Mouse (Mus musculus) midbrain, embryonic 11.5 days (tissue): Measurements from ENCODE around the gene Abi1. TPM values are rescaled to one million over a fixed set of nuclear protein-coding genes. Genes with fewer than 3 reads are reported as not detected.
"Not testable (repeated sequence)": the region's sequence is repeated elsewhere in the genome, so short reads cannot be mapped to it uniquely, and the experiment has no call there.

Experiments
- ATAC-seq: fragments of 200-750 bp; cut with Nextera tagmentation; 2 replicates; pipeline ENCODE4 v1.8.0; 2017; ENCODE audit warnings: moderate TSS enrichment, moderate library complexity; ENCODE audit not compliant: low FRiP score
- DNase-seq: peaks from one replicate; pipeline ENCODE4 v3.0.0; 2015; ENCODE audit warnings: low spot score; ENCODE audit errors: missing footprints
- H3K27ac ChIP-seq: fragments of 300-500 bp; sonication (generic); 2 replicates; pipeline ENCODE4 v1.5.1; 2014; ENCODE audit warnings: low read depth, low read length
- H3K27me3 ChIP-seq: fragments of 300-500 bp; sonication (generic); 2 replicates; pipeline ENCODE4 v1.6.1; 2014; ENCODE audit warnings: mild to moderate bottlenecking, low read length, moderate library complexity, mixed read lengths; ENCODE audit not compliant: control insufficient read depth, insufficient read depth
- H3K36me3 ChIP-seq: fragments of 300-500 bp; sonication (generic); 2 replicates; pipeline ENCODE4 v1.6.1; 2014; ENCODE audit warnings: mild to moderate bottlenecking, low read length, moderate library complexity, mixed read lengths; ENCODE audit not compliant: control insufficient read depth, insufficient read depth
- H3K4me1 ChIP-seq: fragments of 300-500 bp; sonication (generic); 2 replicates; pipeline ENCODE4 v1.6.1; 2014; ENCODE audit warnings: low read length; ENCODE audit not compliant: control insufficient read depth, insufficient read depth
- H3K4me2 ChIP-seq: fragments of 300-500 bp; sonication (generic); 2 replicates; pipeline ENCODE4 v1.6.1; 2014; ENCODE audit warnings: mild to moderate bottlenecking, moderate library complexity
- H3K4me3 ChIP-seq: fragments of 300-500 bp; sonication (generic); 2 replicates; pipeline ENCODE4 v1.5.1; 2014; ENCODE audit warnings: low read depth, low read length
- H3K9ac ChIP-seq: fragments of 300-500 bp; sonication (generic); 2 replicates; pipeline ENCODE4 v1.6.1; 2014; ENCODE audit warnings: low read length
- H3K9me3 ChIP-seq: fragments of 300-500 bp; sonication (generic); 2 replicates; pipeline ENCODE4 v1.6.1; 2016; ENCODE audit warnings: low read length; ENCODE audit not compliant: control insufficient read depth
- WGBS: fragments of 180-500 bp; shearing (Covaris S2); extraction: QIAGEN DNeasy Blood & Tissue Kit; methylation state at CpG from one replicate; pipeline ENCODE4 v1.1.7; 2014; 5-methylcytosine and 5-hydroxymethylcytosine counted together
- polyA plus RNA-seq: library from polyadenylated mRNA; unstranded; fragments of >200 nt; fragmentation: Nextera tagmentation; extraction: Ambion mirVana; gene quantifications from 2 replicates; pipeline ENCODE4 v1.2.1, GENCODE M21; 2014

Gene Abi1
- polyA plus RNA-seq, 1 experiment from 2014 or later = 40.6 TPM

- no peak overlapping the region for H3K27ac ChIP-seq
- WGBS = 56% methylated on average over 4 of the region's 4 CpGs
- no peak overlapping the region for H3K4me3 ChIP-seq
- H3K4me2 ChIP-seq = no peak overlapping the region
- DNase-seq (no peak), ATAC-seq (no peak)
- no peak overlapping the region for H3K9ac ChIP-seq
- no peaks in the 10 kb centered on the region for H3K4me1 ChIP-seq
- no peaks in the 10 kb centered on the region for H3K9me3 ChIP-seq
- no peaks in the 10 kb centered on the region for H3K36me3 ChIP-seq
- no peaks in the 10 kb centered on the region for H3K27me3 ChIP-seq
Measured at GRCm38 (mm10) chr2:23021721-23022120, 18.3 kb downstream of the Abi1 start.

DNA sequence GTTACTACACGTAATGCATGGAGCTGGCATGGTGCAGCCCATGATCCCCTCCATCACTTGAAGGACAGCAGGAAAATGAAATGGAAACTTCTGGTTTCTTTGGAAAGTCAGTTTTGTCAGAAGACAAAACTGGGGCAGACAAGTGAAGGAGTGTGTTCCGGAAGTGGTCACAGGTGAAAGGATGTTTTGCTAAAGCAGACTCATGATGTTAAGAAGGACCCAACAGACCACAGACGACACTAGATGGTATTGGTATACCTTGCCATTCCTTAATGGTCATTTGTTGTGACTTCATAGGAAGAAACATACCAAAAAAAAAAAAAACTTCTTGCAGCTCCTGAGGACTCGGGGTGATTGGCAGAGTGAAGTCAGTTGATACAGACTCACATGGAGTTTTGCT, 18.7 kb downstream of the Abi1 start:
- H3K4me1 ChIP-seq = no peaks in the 10 kb centered on the region
- ATAC-seq = no peak

DNA sequence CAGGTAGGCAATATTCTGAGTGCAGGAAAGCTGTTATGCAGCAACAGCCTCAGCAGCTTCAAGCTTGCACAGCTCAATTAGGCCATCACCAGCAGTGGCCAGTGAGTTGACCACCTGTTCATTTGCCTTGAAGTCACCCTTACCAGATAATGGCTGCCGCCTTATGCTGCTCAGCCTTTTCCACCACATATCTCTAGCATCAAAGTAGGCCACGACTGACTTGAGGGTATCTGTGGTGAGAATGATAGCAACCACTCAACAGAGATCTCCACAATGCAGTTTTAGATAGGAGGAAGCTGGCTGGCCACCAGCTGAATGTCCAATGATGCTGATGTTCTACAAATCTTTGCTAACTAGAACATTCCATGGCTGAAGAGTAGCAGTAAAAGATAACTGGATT, 20.9 kb downstream of the Abi1 start:
- WGBS = 86% methylated on average over 2 of the region's 2 CpGs
- H3K9me3 ChIP-seq = no peaks in the 10 kb centered on the region
- H3K4me3 ChIP-seq = no peak overlapping the region

More for the DNA sequence above, 18.7 kb downstream of the Abi1 start:
- DNase-seq = no peak
- WGBS = 92% methylated on average over 4 of the region's 4 CpGs
- no peak overlapping the region for H3K27ac ChIP-seq
- H3K9me3 ChIP-seq = no peaks in the 10 kb centered on the region
- no peaks in the 10 kb centered on the region for H3K36me3 ChIP-seq
- H3K27me3 ChIP-seq = no peaks in the 10 kb centered on the region
- no peak overlapping the region for H3K4me3 ChIP-seq
- H3K9ac ChIP-seq = no peak overlapping the region
- H3K4me2 ChIP-seq = no peak overlapping the region

DNA sequence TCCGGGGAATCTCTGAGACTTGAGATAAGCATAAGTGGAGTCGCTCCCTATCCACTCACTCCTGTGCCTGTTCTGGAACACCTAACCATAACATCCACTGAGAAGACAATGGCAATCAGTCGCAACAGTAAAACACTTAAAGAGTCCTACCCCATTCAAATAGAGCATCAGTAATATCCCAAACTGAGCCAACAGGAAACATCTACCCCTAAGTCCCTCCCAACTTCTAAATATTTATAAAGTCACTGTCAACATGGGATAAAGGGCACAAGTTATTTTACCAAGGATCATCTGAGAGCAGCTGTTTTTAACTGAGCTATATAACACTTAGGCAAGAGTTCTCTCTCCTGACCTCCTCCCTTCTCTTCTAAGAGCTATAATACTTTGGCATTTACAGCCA, 23.9 kb downstream of the Abi1 start:
- no peak for ATAC-seq

More for the DNA sequence above, 20.9 kb downstream of the Abi1 start:
- no peak overlapping the region for H3K9ac ChIP-seq
- DNase-seq = peak; percentile 26
- H3K4me1 ChIP-seq = no peaks in the 10 kb centered on the region
- H3K4me2 ChIP-seq = no peak overlapping the region
- no peak overlapping the region for H3K27ac ChIP-seq
- no peak for ATAC-seq
- no peaks in the 10 kb centered on the region for H3K36me3 ChIP-seq
- no peaks in the 10 kb centered on the region for H3K27me3 ChIP-seq

GRCm38 (mm10) chr2:23015335-23015734, 24.7 kb downstream of the Abi1 start:
- no peak for DNase-seq
- WGBS = 51% methylated on average over 18 of the region's 18 CpGs
- H3K4me2 ChIP-seq = no peak overlapping the region
- no peak for ATAC-seq
- H3K9ac ChIP-seq = no peak overlapping the region
- H3K27me3 ChIP-seq = no peaks in the 10 kb centered on the region
- no peaks in the 10 kb centered on the region for H3K4me1 ChIP-seq
- H3K9me3 ChIP-seq = no peaks in the 10 kb centered on the region
- H3K36me3 ChIP-seq = no peaks in the 10 kb centered on the region
- no peak overlapping the region for H3K27ac ChIP-seq
- no peak overlapping the region for H3K4me3 ChIP-seq

More for the DNA sequence above, 23.9 kb downstream of the Abi1 start:
- 86% methylated on average over 3 of the region's 3 CpGs for WGBS
- Histone ChIP-seq H3K4me2 (no peak overlapping the region), H3K36me3 (no peaks in the 10 kb centered on the region), H3K9me3 (no peaks in the 10 kb centered on the region), H3K27ac (no peak overlapping the region), H3K27me3 (no peaks in the 10 kb centered on the region), H3K4me3 (no peak overlapping the region), H3K9ac (no peak overlapping the region), H3K4me1 (no peaks in the 10 kb centered on the region)
- no peak for DNase-seq

GRCm38 (mm10) chr2:23014935-23015334, 25.1 kb downstream of the Abi1 start:
- not testable (repeated sequence) for H3K36me3 ChIP-seq, H3K4me1 ChIP-seq, H3K4me3 ChIP-seq, DNase-seq, H3K27me3 ChIP-seq, H3K9ac ChIP-seq, H3K4me2 ChIP-seq, H3K27ac ChIP-seq, ATAC-seq, H3K9me3 ChIP-seq
- WGBS = 75% methylated on average over 2 of the region's 3 CpGs

DNA sequence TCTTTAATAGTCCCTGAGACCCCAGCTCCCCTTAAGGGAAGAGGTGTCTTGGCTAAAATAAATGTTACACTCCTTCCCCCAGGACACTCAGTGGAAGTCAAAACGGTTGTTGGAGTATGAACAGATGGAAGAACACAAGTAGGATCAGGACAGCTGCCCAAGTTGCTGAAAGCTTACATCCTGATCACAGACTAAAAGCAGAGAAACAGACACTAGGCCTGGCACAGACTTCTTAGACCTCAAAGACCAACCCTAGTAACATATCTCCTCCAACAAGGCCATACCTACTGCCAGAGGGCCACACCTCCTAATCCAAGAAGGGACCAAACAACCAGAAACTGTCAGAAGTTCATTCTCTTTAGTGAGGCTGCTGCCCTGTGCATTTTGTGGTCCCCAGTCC, 31.8 kb downstream of the Abi1 start:
- 92% methylated on average over 1 of the region's 1 CpGs for WGBS
- ATAC-seq = no peak

GRCm38 (mm10) chr2:23007577-23007976, 32.5 kb downstream of the Abi1 start:
- Histone ChIP-seq H3K4me3 (no peak overlapping the region), H3K4me1 (no peaks in the 10 kb centered on the region), H3K27ac (no peak overlapping the region), H3K4me2 (no peak overlapping the region), H3K9me3 (no peaks in the 10 kb centered on the region), H3K27me3 (no peaks in the 10 kb centered on the region), H3K36me3 (no peaks in the 10 kb centered on the region), H3K9ac (no peak overlapping the region)
- WGBS = 90% methylated on average over 7 of the region's 7 CpGs
- ATAC-seq (no peak), DNase-seq (no peak)

More for the DNA sequence above, 31.8 kb downstream of the Abi1 start:
- Histone ChIP-seq H3K9ac (no peak overlapping the region), H3K27ac (no peak overlapping the region), H3K36me3 (no peaks in the 10 kb centered on the region), H3K4me3 (no peak overlapping the region), H3K27me3 (no peaks in the 10 kb centered on the region), H3K4me1 (no peaks in the 10 kb centered on the region), H3K9me3 (no peaks in the 10 kb centered on the region), H3K4me2 (no peak overlapping the region)
- no peak for DNase-seq

DNA sequence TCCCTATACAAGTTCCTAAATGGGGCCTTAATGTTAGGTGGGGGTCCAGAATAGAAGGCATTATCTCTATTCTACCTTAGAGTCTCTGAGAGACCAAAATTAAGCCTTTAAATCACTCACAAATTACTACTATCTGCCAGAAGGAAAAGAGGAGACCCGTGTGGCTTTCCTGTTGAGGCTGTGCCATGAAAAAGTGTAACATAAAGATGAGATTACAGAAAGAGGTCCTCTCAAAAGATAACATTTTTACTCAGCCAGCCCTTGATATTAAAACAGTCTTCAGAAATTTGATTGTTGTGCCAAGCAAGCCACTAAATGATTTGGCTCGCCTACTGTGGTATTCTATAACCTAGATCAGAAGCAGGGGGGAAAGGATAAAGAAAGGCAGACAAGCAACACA, 32.9 kb downstream of the Abi1 start:
- no peaks in the 10 kb centered on the region for H3K27me3 ChIP-seq
- no peaks in the 10 kb centered on the region for H3K36me3 ChIP-seq
- H3K4me2 ChIP-seq = no peak overlapping the region
- H3K27ac ChIP-seq = no peak overlapping the region
- H3K9ac ChIP-seq = no peak overlapping the region
- DNase-seq = no peak
- 82% methylated on average over 2 of the region's 2 CpGs for WGBS
- ATAC-seq = no peak
- no peaks in the 10 kb centered on the region for H3K9me3 ChIP-seq
- no peaks in the 10 kb centered on the region for H3K4me1 ChIP-seq
- H3K4me3 ChIP-seq = no peak overlapping the region

DNA sequence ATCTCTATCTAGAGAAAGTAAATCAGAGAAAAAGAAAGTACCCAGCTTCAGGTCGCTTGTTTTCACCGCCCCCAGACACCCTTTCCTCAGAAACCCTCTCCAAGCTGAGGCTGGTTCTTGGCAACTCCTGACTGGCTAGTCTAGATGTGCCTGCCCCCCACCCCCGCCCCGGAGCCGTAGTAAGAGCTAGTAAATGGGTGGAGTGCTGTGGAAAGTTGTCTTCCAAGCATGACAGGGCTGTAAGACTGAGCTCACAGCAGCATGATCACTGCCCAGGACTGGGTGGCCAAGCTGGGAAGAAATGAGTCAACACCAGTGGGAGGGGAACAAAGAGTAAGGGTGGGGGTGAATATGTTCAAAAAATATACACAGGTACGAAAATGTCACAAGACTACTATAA, 33.8 kb downstream of the Abi1 start:
- Histone ChIP-seq H3K9me3 (no peaks in the 10 kb centered on the region), H3K4me1 (no peaks in the 10 kb centered on the region), H3K27me3 (no peaks in the 10 kb centered on the region), H3K9ac (no peak overlapping the region), H3K4me2 (no peak overlapping the region), H3K36me3 (no peaks in the 10 kb centered on the region), H3K27ac (no peak overlapping the region), H3K4me3 (no peak overlapping the region)
- 85% methylated on average over 6 of the region's 6 CpGs for WGBS
- DNase-seq = no peak
- ATAC-seq = no peak
